Mouse (Mus musculus) lung, embryonic 15.5 days (tissue): ENCODE data around the gene Myt1l. TPM values are rescaled to one million over a fixed set of nuclear protein-coding genes. Genes with fewer than 3 reads are reported as not detected.

Experiments used
- ATAC-seq: fragments of 200-750 bp; cut with Nextera tagmentation; 2 replicates; pipeline ENCODE4 v1.8.0; 2017; ENCODE audit warnings: moderate number of reproducible peaks, borderline replicate concordance; ENCODE audit not compliant: low FRiP score, low TSS enrichment; ENCODE audit errors: extremely low read depth
- H3K27ac ChIP-seq: fragments of 300-500 bp; sonication (generic); 2 replicates; pipeline ENCODE4 v1.5.1; 2015; ENCODE audit warnings: moderate library complexity, mild to moderate bottlenecking, inconsistent platforms
- H3K27me3 ChIP-seq: fragments of 300-500 bp; sonication (generic); 2 replicates; pipeline ENCODE4 v1.6.1; 2015; ENCODE audit warnings: inconsistent platforms
- H3K36me3 ChIP-seq: fragments of 300-500 bp; sonication (generic); 2 replicates; pipeline ENCODE4 v1.6.1; 2015; ENCODE audit warnings: inconsistent platforms
- H3K4me1 ChIP-seq: fragments of 300-500 bp; sonication (generic); 2 replicates; pipeline ENCODE4 v1.6.1; 2015; ENCODE audit warnings: inconsistent platforms
- H3K4me2 ChIP-seq: fragments of 300-500 bp; sonication (generic); 2 replicates; pipeline ENCODE4 v1.6.1; 2015; ENCODE audit warnings: inconsistent platforms, mild to moderate bottlenecking, moderate library complexity
- H3K4me3 ChIP-seq: fragments of 300-500 bp; sonication (generic); 2 replicates; pipeline ENCODE4 v1.5.1; 2015; ENCODE audit warnings: mild to moderate bottlenecking, inconsistent platforms
- H3K9ac ChIP-seq: fragments of 300-500 bp; sonication (generic); 2 replicates; pipeline ENCODE4 v1.6.1; 2015; ENCODE audit warnings: inconsistent platforms
- H3K9me3 ChIP-seq: fragments of 300-500 bp; sonication (generic); 2 replicates; pipeline ENCODE4 v1.6.1; 2016; ENCODE audit warnings: inconsistent platforms
- WGBS: fragments of 180-500 bp; shearing (Covaris S2); methylation state at CpG from one replicate; pipeline ENCODE4 v1.1.7; 2015; 5-methylcytosine and 5-hydroxymethylcytosine counted together
- polyA plus RNA-seq: library from polyadenylated mRNA; unstranded; fragments of >200 nt; fragmentation: Nextera tagmentation; extraction: Ambion mirVana; gene quantifications from 2 replicates; pipeline ENCODE4 v1.2.1, GENCODE M21; 2015

The Myt1l gene
- polyA plus RNA-seq, 1 experiment from 2014 or later: 0.27 TPM

- H3K27me3 ChIP-seq: no peaks in the 10 kb centered on the region
- H3K9me3 ChIP-seq: no peaks in the 10 kb centered on the region
- no peak for ATAC-seq
- no peak overlapping the region for H3K4me3 ChIP-seq
- H3K36me3 ChIP-seq: no peaks in the 10 kb centered on the region
- no peak overlapping the region for H3K9ac ChIP-seq
- H3K27ac ChIP-seq: no peak overlapping the region
- H3K4me1 ChIP-seq: no peaks in the 10 kb centered on the region
- WGBS: 77% methylated on average over 5 of the region's 5 CpGs
- no peak overlapping the region for H3K4me2 ChIP-seq
Observed at GRCm38 (mm10) chr12:29571613-29572012, 43.4 kb downstream of the Myt1l start.

GRCm38 (mm10) chr12:29593787-29594186 lies 65.6 kb downstream of the Myt1l start:
- no peak overlapping the region for H3K4me3 ChIP-seq
- 70% methylated on average over 1 of the region's 1 CpGs for WGBS
- no peaks in the 10 kb centered on the region for H3K27me3 ChIP-seq
- no peak for ATAC-seq
- H3K36me3 ChIP-seq: no peaks in the 10 kb centered on the region
- no peak overlapping the region for H3K4me2 ChIP-seq
- no peaks in the 10 kb centered on the region for H3K9me3 ChIP-seq
- no peak overlapping the region for H3K9ac ChIP-seq
- no peak overlapping the region for H3K27ac ChIP-seq
- H3K4me1 ChIP-seq: no peaks in the 10 kb centered on the region

GRCm38 (mm10) chr12:29599916-29600315 lies 71.7 kb downstream of the Myt1l start:
- Histone ChIP-seq H3K36me3 (no peaks in the 10 kb centered on the region), H3K4me1 (no peaks in the 10 kb centered on the region), H3K9me3 (no peaks in the 10 kb centered on the region), H3K27me3 (no peaks in the 10 kb centered on the region), H3K4me3 (no peak overlapping the region), H3K9ac (no peak overlapping the region), H3K4me2 (no peak overlapping the region), H3K27ac (no peak overlapping the region)
- 42% methylated on average over 6 of the region's 6 CpGs for whole genome bisulfite sequencing
- ATAC-seq: no peak

- no peak overlapping the region for H3K9ac ChIP-seq
- no peaks in the 10 kb centered on the region for H3K36me3 ChIP-seq
- H3K27me3 ChIP-seq: no peaks in the 10 kb centered on the region
- no peak overlapping the region for H3K4me2 ChIP-seq
- no peak overlapping the region for H3K4me3 ChIP-seq
- H3K4me1 ChIP-seq: no peaks in the 10 kb centered on the region
- H3K9me3 ChIP-seq: no peaks in the 10 kb centered on the region
- ATAC-seq: no peak
- WGBS: 70% methylated on average over 6 of the region's 6 CpGs
- H3K27ac ChIP-seq: no peak overlapping the region
Observed at GRCm38 (mm10) chr12:29601223-29601622, 73.0 kb downstream of the Myt1l start.

- no peak for ATAC-seq
- H3K27me3 ChIP-seq: no peaks in the 10 kb centered on the region
- no peak overlapping the region for H3K9ac ChIP-seq
- H3K9me3 ChIP-seq: no peaks in the 10 kb centered on the region
- no peaks in the 10 kb centered on the region for H3K36me3 ChIP-seq
- no peaks in the 10 kb centered on the region for H3K4me1 ChIP-seq
- 81% methylated on average over 7 of the region's 7 CpGs for WGBS
- no peak overlapping the region for H3K27ac ChIP-seq
- H3K4me2 ChIP-seq: no peak overlapping the region
- H3K4me3 ChIP-seq: no peak overlapping the region
Observed at GRCm38 (mm10) chr12:29604659-29605058, 76.5 kb downstream of the Myt1l start.

GRCm38 (mm10) chr12:29605124-29605523 lies 76.9 kb downstream of the Myt1l start:
- no peak overlapping the region for H3K27ac ChIP-seq
- H3K4me3 ChIP-seq: no peak overlapping the region
- H3K9ac ChIP-seq: no peak overlapping the region
- no peak for ATAC-seq
- H3K36me3 ChIP-seq: no peaks in the 10 kb centered on the region
- 84% methylated on average over 5 of the region's 5 CpGs for WGBS
- H3K4me2 ChIP-seq: no peak overlapping the region
- H3K27me3 ChIP-seq: no peaks in the 10 kb centered on the region
- H3K4me1 ChIP-seq: no peaks in the 10 kb centered on the region
- no peaks in the 10 kb centered on the region for H3K9me3 ChIP-seq

- H3K4me2 ChIP-seq: no peak overlapping the region
- H3K9me3 ChIP-seq: no peaks in the 10 kb centered on the region
- no peaks in the 10 kb centered on the region for H3K36me3 ChIP-seq
- whole genome bisulfite sequencing: 74% methylated on average over 6 of the region's 6 CpGs
- H3K4me3 ChIP-seq: no peak overlapping the region
- no peak overlapping the region for H3K27ac ChIP-seq
- no peaks in the 10 kb centered on the region for H3K27me3 ChIP-seq
- ATAC-seq: no peak
- H3K4me1 ChIP-seq: no peaks in the 10 kb centered on the region
- H3K9ac ChIP-seq: no peak overlapping the region
Observed at GRCm38 (mm10) chr12:29606221-29606620, 78.0 kb downstream of the Myt1l start.

GRCm38 (mm10) chr12:29617746-29618145 lies 89.6 kb downstream of the Myt1l start:
- H3K4me3 ChIP-seq: no peak overlapping the region
- H3K36me3 ChIP-seq: no peaks in the 10 kb centered on the region
- H3K9ac ChIP-seq: no peak overlapping the region
- H3K27ac ChIP-seq: no peak overlapping the region
- ATAC-seq: no peak
- no peaks in the 10 kb centered on the region for H3K4me1 ChIP-seq
- no peaks in the 10 kb centered on the region for H3K9me3 ChIP-seq
- no peak overlapping the region for H3K4me2 ChIP-seq
- no peaks in the 10 kb centered on the region for H3K27me3 ChIP-seq

GRCm38 (mm10) chr12:29621530-29621929 lies 93.3 kb downstream of the Myt1l start:
- no peak overlapping the region for H3K4me3 ChIP-seq
- H3K4me1 ChIP-seq: no peaks in the 10 kb centered on the region
- no peak for ATAC-seq
- H3K36me3 ChIP-seq: no peaks in the 10 kb centered on the region
- H3K4me2 ChIP-seq: no peak overlapping the region
- H3K9me3 ChIP-seq: no peaks in the 10 kb centered on the region
- H3K9ac ChIP-seq: no peak overlapping the region
- no peak overlapping the region for H3K27ac ChIP-seq
- H3K27me3 ChIP-seq: no peaks in the 10 kb centered on the region
- WGBS: 32% methylated on average over 5 of the region's 5 CpGs

- no peak for ATAC-seq
Observed at GRCm38 (mm10) chr12:29627956-29628750, 100.0 kb downstream of the Myt1l start.

GRCm38 (mm10) chr12:29629875-29630538 lies 101.8 kb downstream of the Myt1l start:
- Histone ChIP-seq H3K27ac (no peak overlapping the region), H3K36me3 (no peaks in the 10 kb centered on the region), H3K9me3 (no peaks in the 10 kb centered on the region), H3K9ac (no peak overlapping the region), H3K27me3 (no peaks in the 10 kb centered on the region), H3K4me2 (no peak overlapping the region), H3K4me1 (no peaks in the 10 kb centered on the region), H3K4me3 (no peak overlapping the region)
- ATAC-seq: no peak
- 82% methylated on average over 10 of the region's 10 CpGs for WGBS

More at GRCm38 (mm10) chr12:29627956-29628750, 100.0 kb downstream of the Myt1l start:
- Histone ChIP-seq H3K4me3 (no peak overlapping the region), H3K9me3 (no peaks in the 10 kb centered on the region), H3K36me3 (no peaks in the 10 kb centered on the region), H3K4me2 (no peak overlapping the region), H3K9ac (no peak overlapping the region), H3K27me3 (no peaks in the 10 kb centered on the region), H3K4me1 (no peaks in the 10 kb centered on the region), H3K27ac (no peak overlapping the region)
- 67% methylated on average over 15 of the region's 15 CpGs for WGBS

- Histone ChIP-seq H3K4me2 (no peak overlapping the region), H3K9ac (no peak overlapping the region), H3K9me3 (no peaks in the 10 kb centered on the region), H3K4me3 (no peak overlapping the region), H3K27me3 (no peaks in the 10 kb centered on the region), H3K4me1 (no peaks in the 10 kb centered on the region), H3K36me3 (no peaks in the 10 kb centered on the region), H3K27ac (no peak overlapping the region)
- no peak for ATAC-seq
- 79% methylated on average over 2 of the region's 2 CpGs for WGBS
Observed at GRCm38 (mm10) chr12:29634509-29634908, 106.3 kb downstream of the Myt1l start.
